Mouse (Mus musculus) liver, adult 2 months (tissue): ENCODE data around the gene H2-T24. TPM values are rescaled to one million over a fixed set of nuclear protein-coding genes. Genes with fewer than 3 reads are reported as not detected.
A peak's percentile ranks its signal among the peaks of the same experiment; 100 is the strongest.

Source experiments
- DNase-seq: peaks from one replicate; pipeline ENCODE4 v3.0.0-alpha.2; 2011; ENCODE audit warnings: low read depth, low spot score; ENCODE audit errors: extremely low read depth
- H3K27ac ChIP-seq: fragments of 200-500 bp; replicated peaks from 2 replicates; pipeline ENCODE4 v1.5.1; 2012; ENCODE audit warnings: low read depth, mild to moderate bottlenecking, control low read depth, inconsistent platforms, low read length; ENCODE audit not compliant: insufficient read depth
- H3K27me3 ChIP-seq: fragments of 200-500 bp; 2 replicates; pipeline ENCODE4 v1.6.1; 2012; ENCODE audit warnings: mild to moderate bottlenecking, moderate library complexity, low read length, inconsistent platforms; ENCODE audit not compliant: control insufficient read depth, insufficient read depth
- H3K36me3 ChIP-seq: fragments of 200-500 bp; 2 replicates; pipeline ENCODE4 v1.6.1; 2012; ENCODE audit warnings: low read length, inconsistent platforms; ENCODE audit not compliant: control insufficient read depth, insufficient read depth
- H3K4me1 ChIP-seq: fragments of 200-500 bp; 2 replicates; pipeline ENCODE4 v1.6.1; 2011; ENCODE audit warnings: low read length; ENCODE audit not compliant: control insufficient read depth, insufficient read depth
- H3K4me3 ChIP-seq: fragments of 200-500 bp; 2 replicates; pipeline ENCODE4 v1.5.1; 2011; ENCODE audit warnings: low read depth, mild to moderate bottlenecking, control low read depth, low read length, moderate library complexity; ENCODE audit not compliant: insufficient read depth
- H3K79me2 ChIP-seq: fragments of 200-500 bp; 2 replicates; pipeline ENCODE4 v1.6.1; 2012; ENCODE audit warnings: inconsistent platforms, mild to moderate bottlenecking, low read length, moderate library complexity; ENCODE audit not compliant: control insufficient read depth, insufficient read depth
- H3K9ac ChIP-seq: fragments of 200-500 bp; 2 replicates; pipeline ENCODE4 v1.6.1; 2012; ENCODE audit warnings: low read depth, mild to moderate bottlenecking, control low read depth, inconsistent platforms, low read length
- CTCF ChIP-seq: fragments of 200-500 bp; IDR thresholded peaks from 2 replicates; pipeline ENCODE4 v1.5.1; 2011; ENCODE audit warnings: low read depth, low read length, control low read depth
- POLR2A ChIP-seq: fragments of 200-500 bp; IDR thresholded peaks from 2 replicates; pipeline ENCODE4 v1.6.1; 2011; ENCODE audit warnings: low read length, control low read depth; ENCODE audit not compliant: insufficient read depth; ENCODE audit errors: extremely low read depth
- WGBS: fragments of 180-500 bp; shearing (Covaris S2); methylation state at CpG from one replicate; pipeline ENCODE4 v1.1.7; 2018; 5-methylcytosine and 5-hydroxymethylcytosine counted together
- polyA plus RNA-seq: library from polyadenylated mRNA; depleted of rRNA; stranded (reverse); fragments of >200 nt; gene quantifications from 2 replicates; pipeline ENCODE4 v1.2.3, GENCODE M21; 2012
- total RNA-seq: library from RNA; depleted of rRNA; stranded (reverse); fragments of >200 nt; gene quantifications from 2 replicates; pipeline ENCODE4 v1.2.3, GENCODE M21; 2014

H2-T24 gene
- total and polyA plus RNA-seq, 2 experiments, result 2.1 to 5.3 TPM

DNA sequence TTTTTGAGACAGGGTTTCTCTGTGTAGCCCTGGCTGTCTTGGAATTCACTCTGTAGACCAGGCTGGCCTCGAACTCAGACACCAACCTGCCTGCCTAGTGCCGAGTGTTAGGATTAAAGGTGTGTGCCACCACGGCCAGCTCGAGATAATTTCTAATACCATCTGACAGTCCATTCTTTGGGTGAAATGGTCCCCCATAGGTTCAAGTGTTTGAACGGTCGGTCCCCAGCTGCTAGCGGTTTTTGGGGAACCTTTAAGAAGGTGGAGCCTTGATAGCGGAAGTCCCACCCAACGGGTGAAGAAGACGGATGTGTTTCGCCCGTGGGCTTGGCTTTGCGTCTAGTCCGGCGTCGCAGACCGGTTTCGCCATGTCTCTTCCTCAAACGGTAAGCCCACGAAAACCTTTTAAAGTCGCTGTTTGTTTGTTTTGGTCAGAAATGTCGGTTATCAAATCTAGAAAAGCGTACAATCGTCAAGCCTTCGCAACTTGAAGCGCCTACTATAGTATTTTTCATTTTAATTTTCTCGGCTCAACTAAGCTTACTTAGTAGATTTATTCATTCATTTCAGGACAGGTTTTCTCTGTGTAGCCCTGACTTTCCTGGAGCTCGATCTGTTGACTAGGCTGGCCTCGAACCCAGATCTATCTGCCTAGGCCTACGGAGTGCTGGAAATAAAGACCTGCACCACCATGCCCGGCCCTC lies 26.0 kb downstream of the H2-T24 start:
- WGBS, result under 1% methylated on average over 31 of the region's 31 CpGs
- peaks cover 7% of the 10 kb centered on the region for H3K4me1 ChIP-seq
- DNase-seq, result peak; percentile 86
- no peaks in the 10 kb centered on the region for H3K36me3 ChIP-seq
- peaks cover 4% of the 10 kb centered on the region; the same call in 1 of the 2 replicates for H3K79me2 ChIP-seq
- no peaks in the 10 kb centered on the region for H3K27me3 ChIP-seq
- peak overlapping the region; percentile 55 for H3K4me3 ChIP-seq
- peak overlapping the region; percentile 68 for H3K27ac ChIP-seq
- TF ChIP-seq POLR2A (peak; percentile 67), CTCF (no peak)
- H3K9ac ChIP-seq, result peak overlapping the region; percentile 67

DNA sequence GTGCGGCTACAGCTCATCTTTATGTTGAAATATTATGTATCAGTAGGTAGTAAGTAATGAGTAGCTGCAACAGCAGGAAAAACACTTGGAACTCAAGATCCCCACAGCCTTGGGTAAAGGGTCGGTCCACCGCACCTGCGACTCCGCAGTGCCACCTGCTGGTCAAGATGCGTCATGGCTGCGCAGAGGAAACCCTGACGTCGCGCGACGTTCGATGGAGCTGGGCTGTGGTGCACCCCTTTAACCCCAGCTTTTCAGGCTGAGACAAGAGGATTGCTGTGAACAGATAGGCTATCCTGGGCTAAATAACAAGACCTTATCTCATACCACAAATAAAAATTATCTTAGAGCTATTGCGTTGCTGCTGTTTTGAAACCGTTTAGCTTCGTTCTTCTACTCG lies 26.7 kb downstream of the H2-T24 start:
- peak; percentile 54 for DNase-seq
- Histone ChIP-seq H3K27me3 (no peaks in the 10 kb centered on the region), H3K27ac (no peak overlapping the region), H3K9ac (no peak overlapping the region), H3K36me3 (no peaks in the 10 kb centered on the region), H3K79me2 (peaks cover 4% of the 10 kb centered on the region; the same call in 1 of the 2 replicates), H3K4me1 (peaks cover 6% of the 10 kb centered on the region), H3K4me3 (0 out of 2 replicates have a peak overlapping the region, but pooled peaks have one; percentile 0)
- 3% methylated on average over 17 of the region's 17 CpGs for WGBS
- no peak for TF ChIP-seq POLR2A
- peak; percentile 100 for TF ChIP-seq CTCF

DNA sequence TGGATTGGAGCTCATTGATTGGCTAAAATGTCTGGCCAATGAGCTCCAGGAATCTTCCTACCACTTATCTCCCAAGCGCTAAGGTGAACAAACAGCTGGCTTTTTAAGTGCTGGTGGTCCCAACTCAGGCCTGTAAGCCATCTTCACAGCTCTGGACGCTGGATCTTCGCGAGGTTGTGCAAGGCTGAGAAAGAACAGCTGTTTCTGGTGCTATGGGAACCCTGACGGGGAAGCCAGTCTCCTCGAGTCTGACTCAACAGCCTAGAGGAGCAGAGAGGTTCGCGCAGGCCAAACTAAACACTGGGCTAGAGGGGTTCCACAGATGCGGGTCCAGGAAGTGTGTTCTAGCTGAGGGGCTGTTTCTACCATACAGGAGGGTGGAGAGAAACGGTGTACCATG lies 28.6 kb downstream of the H2-T24 start:
- DNase-seq, result no peak
- Histone ChIP-seq H3K9ac (no peak overlapping the region), H3K27me3 (no peaks in the 10 kb centered on the region), H3K4me3 (no peak overlapping the region), H3K27ac (no peak overlapping the region), H3K4me1 (peaks cover 3% of the 10 kb centered on the region), H3K36me3 (peaks cover 3% of the 10 kb centered on the region; the same call in 1 of the 2 replicates), H3K79me2 (peaks cover 4% of the 10 kb centered on the region; the same call in 1 of the 2 replicates)
- 42% methylated on average over 10 of the region's 10 CpGs for WGBS
- no peak for TF ChIP-seq CTCF
- no peak for TF ChIP-seq POLR2A

DNA sequence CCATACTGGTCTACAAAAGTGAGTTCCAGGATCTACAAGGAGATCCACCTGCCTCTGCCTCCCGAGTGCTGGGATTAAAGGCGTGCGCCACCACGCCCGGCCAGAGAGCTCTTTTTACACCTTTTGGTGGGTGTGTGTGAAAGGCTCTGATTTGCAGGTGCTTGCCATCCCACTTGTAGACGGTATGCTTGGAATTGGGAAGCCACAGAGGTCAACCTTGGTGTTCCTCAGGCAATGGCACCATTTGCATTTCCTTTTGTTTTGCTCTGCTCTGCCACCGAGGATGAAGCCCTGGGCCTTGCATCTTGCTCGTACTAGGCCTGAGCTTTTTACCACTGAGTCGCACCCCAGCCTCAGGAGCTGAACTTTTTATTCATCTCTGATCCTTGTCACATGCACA lies 38.6 kb downstream of the H2-T24 start:
- Histone ChIP-seq H3K79me2 (no peaks in the 10 kb centered on the region), H3K4me1 (peaks cover 12% of the 10 kb centered on the region), H3K36me3 (no peaks in the 10 kb centered on the region; the same call in 1 of the 2 replicates), H3K4me3 (no peak overlapping the region), H3K9ac (no peak overlapping the region), H3K27ac (no peak overlapping the region), H3K27me3 (no peaks in the 10 kb centered on the region)
- TF ChIP-seq POLR2A, result no peak
- 97% methylated on average over 9 of the region's 9 CpGs for WGBS
- no peak for DNase-seq

DNA sequence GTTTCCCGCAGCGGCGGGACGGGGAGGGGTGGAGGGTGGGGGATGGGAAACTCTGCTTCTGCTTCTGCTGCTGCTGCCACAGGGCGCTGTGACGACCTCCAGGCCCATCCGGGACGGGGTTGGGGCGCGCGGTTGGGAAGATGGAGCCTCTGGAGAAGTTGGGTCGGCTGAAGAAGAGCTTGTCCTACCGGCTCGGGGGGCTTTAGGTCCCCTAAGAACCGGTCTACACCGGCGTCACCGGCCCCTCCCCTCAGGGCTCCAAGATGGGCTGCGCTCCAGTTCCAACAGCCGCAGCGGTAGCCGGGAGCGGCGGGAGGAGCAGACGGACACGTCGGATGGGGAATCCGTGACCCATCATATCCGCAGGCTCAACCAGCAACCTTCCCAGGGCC lies 40.0 kb downstream of the H2-T24 start:
- DNase-seq, result no peak
- Histone ChIP-seq H3K27ac (peak overlapping the region; percentile 15), H3K9ac (peak overlapping the region; percentile 86), H3K36me3 (peaks cover 1% of the 10 kb centered on the region; the same call in 1 of the 2 replicates), H3K79me2 (no peaks in the 10 kb centered on the region; the same call in 1 of the 2 replicates), H3K27me3 (no peaks in the 10 kb centered on the region), H3K4me3 (peak overlapping the region; percentile 91), H3K4me1 (peaks cover 12% of the 10 kb centered on the region)
- no peak for TF ChIP-seq POLR2A
- no peak for TF ChIP-seq CTCF
- WGBS, result under 1% methylated on average over 29 of the region's 29 CpGs
